Mouse (Mus musculus) myocyte (in vitro differentiated cells): Measurements from ENCODE around the gene Gm5737. TPM values are rescaled to one million over a fixed set of nuclear protein-coding genes. Genes with fewer than 3 reads are reported as not detected.
A peak's percentile ranks its signal among the peaks of the same experiment; 100 is the strongest.

Source experiments
- H3K27me3 ChIP-seq: one replicate; pipeline ENCODE4 v1.6.1; 2011; ENCODE audit not compliant: control insufficient read depth, insufficient read depth, insufficient read length
- H3K36me3 ChIP-seq: one replicate; pipeline ENCODE4 v1.6.1; 2011; ENCODE audit not compliant: control insufficient read depth, insufficient read depth
- H3K4me2 ChIP-seq: one replicate; pipeline ENCODE4 v1.6.1; 2011; ENCODE audit warnings: low read depth, control low read depth
- H3K4me3 ChIP-seq: one replicate; pipeline ENCODE4 v1.5.1; 2011; ENCODE audit warnings: mild to moderate bottlenecking, control low read depth, moderate library complexity
- H3K79me2 ChIP-seq: one replicate; pipeline ENCODE4 v1.6.1; 2011; ENCODE audit not compliant: control insufficient read depth, insufficient read depth
- H3ac ChIP-seq: one replicate; pipeline ENCODE4 v1.6.1; 2011; ENCODE audit not compliant: control insufficient read depth, insufficient read length
- CEBPB ChIP-seq: IDR thresholded peaks from 2 replicates; pipeline ENCODE4 v1.6.1; 2011; ENCODE audit warnings: mild to moderate bottlenecking, moderate library complexity; ENCODE audit not compliant: poor library complexity, insufficient read depth, severe bottlenecking
- E2F4 ChIP-seq: IDR thresholded peaks from one replicate; pipeline ENCODE4 v1.6.1; 2011; ENCODE audit warnings: mild to moderate bottlenecking, control low read depth, moderate library complexity; ENCODE audit not compliant: insufficient read depth
- MAX ChIP-seq: IDR thresholded peaks from one replicate; pipeline ENCODE4 v1.6.1; 2011; ENCODE audit warnings: low read depth, mild to moderate bottlenecking, control low read depth
- MYOD1 ChIP-seq, 3 experiments: IDR thresholded peaks; one replicate each; pipeline ENCODE4 v1.6.1; 2011; ENCODE audit warnings: control low read depth in 2 of 3, low read depth in 2 of 3, mild to moderate bottlenecking in 2 of 3, moderate library complexity in 1 of 3; ENCODE audit not compliant: insufficient read length in 2 of 3, control insufficient read depth in 1 of 3
- MYOG ChIP-seq, 3 experiments: IDR thresholded peaks; one replicate each; pipeline ENCODE4 v1.6.1; 2011; ENCODE audit warnings: control low read depth in 2 of 3, low read depth in 2 of 3, mild to moderate bottlenecking in 2 of 3; ENCODE audit not compliant: insufficient read length in 2 of 3, control insufficient read depth in 1 of 3, insufficient read depth in 1 of 3
- POLR2A ChIP-seq: IDR thresholded peaks from one replicate; pipeline ENCODE4 v1.6.1; 2011; ENCODE audit warnings: low read depth, mild to moderate bottlenecking, control low read depth, moderate library complexity; ENCODE audit not compliant: insufficient read length
- POLR2AphosphoS2 ChIP-seq: IDR thresholded peaks from one replicate; pipeline ENCODE4 v1.6.1; 2011; ENCODE audit warnings: low read depth, control low read depth; ENCODE audit not compliant: insufficient read length
- REST ChIP-seq: IDR thresholded peaks from one replicate; pipeline ENCODE4 v1.6.1; 2011; ENCODE audit warnings: mild to moderate bottlenecking, control low read depth, moderate library complexity; ENCODE audit not compliant: insufficient read depth, insufficient read length
- SRF ChIP-seq: IDR thresholded peaks from one replicate; pipeline ENCODE4 v1.6.1; 2011; ENCODE audit warnings: low read depth; ENCODE audit not compliant: control insufficient read depth, insufficient read length
- TCF12 ChIP-seq: IDR thresholded peaks from one replicate; pipeline ENCODE4 v1.6.1; 2011; ENCODE audit warnings: mild to moderate bottlenecking, control low read depth; ENCODE audit not compliant: poor library complexity, insufficient read depth, severe bottlenecking
- TCF3 ChIP-seq: IDR thresholded peaks from one replicate; pipeline ENCODE4 v1.6.1; 2011; ENCODE audit warnings: low read depth, control low read depth; ENCODE audit not compliant: insufficient read length
- USF1 ChIP-seq: IDR thresholded peaks from one replicate; pipeline ENCODE4 v1.6.1; 2011; ENCODE audit warnings: low read depth, mild to moderate bottlenecking, control low read depth, moderate library complexity
- polyA plus RNA-seq: library from polyadenylated mRNA; unstranded; fragments of >200 nt; fragmentation: generic; extraction: Trizol; gene quantifications from one replicate; pipeline ENCODE4 v1.2.1, GENCODE M21; 2012; ENCODE audit warnings: missing spikeins

Gm5737 gene
- polyA plus RNA-seq, 1 experiment: not detected

GRCm38 (mm10) chr7:120823248-120823647 is 11.1 kb downstream of the Gm5737 start:
- H3ac ChIP-seq: no peak overlapping the region
- H3K27me3 ChIP-seq: peaks cover 7% of the 10 kb centered on the region
- no peaks in the 10 kb centered on the region for H3K79me2 ChIP-seq
- H3K4me3 ChIP-seq: no peak overlapping the region
- H3K4me2 ChIP-seq: no peak overlapping the region
- H3K36me3 ChIP-seq: no peaks in the 10 kb centered on the region
- peak; percentile 21 for TF ChIP-seq USF1
- no peak for TF ChIP-seq E2F4
- TF ChIP-seq REST: no peak

- TF ChIP-seq MAX: no peak
- TF ChIP-seq MYOD1 (IDR thresholded peaks at IDR 0.05; ENCODE audit: control insufficient read depth in 1 of 3, insufficient read length in 2 of 3, low read depth in 2 of 3): no peak
- TF ChIP-seq TCF12: no peak
- TF ChIP-seq CEBPB: no peak
- no peak for TF ChIP-seq POLR2AphosphoS2
- H3K4me2 ChIP-seq: no peak overlapping the region
- no peaks in the 10 kb centered on the region for H3K79me2 ChIP-seq
- H3K4me3 ChIP-seq: no peak overlapping the region
- H3ac ChIP-seq: no peak overlapping the region
- H3K36me3 ChIP-seq: no peaks in the 10 kb centered on the region
- peaks cover 7% of the 10 kb centered on the region for H3K27me3 ChIP-seq
These were observed 12.9 kb downstream of the Gm5737 start for GRCm38 (mm10) chr7:120825097-120825496.

- no peaks in the 10 kb centered on the region for H3K79me2 ChIP-seq
- H3K27me3 ChIP-seq: peaks cover 7% of the 10 kb centered on the region
- TF ChIP-seq SRF (no peak), MYOG (IDR thresholded peaks at IDR 0.05; ENCODE audit: control insufficient read depth in 1 of 3, insufficient read depth in 1 of 3, insufficient read length in 2 of 3, low read depth in 2 of 3) (no peak), MYOD1 (IDR thresholded peaks at IDR 0.05; ENCODE audit: control insufficient read depth in 1 of 3, insufficient read length in 2 of 3, low read depth in 2 of 3) (no peak), MAX (no peak), USF1 (no peak), TCF12 (no peak), E2F4 (no peak), POLR2AphosphoS2 (no peak), POLR2A (no peak), TCF3 (no peak), REST (no peak), CEBPB (no peak)
- H3K4me3 ChIP-seq: no peak overlapping the region
- H3K36me3 ChIP-seq: no peaks in the 10 kb centered on the region
- no peak overlapping the region for H3ac ChIP-seq
- no peak overlapping the region for H3K4me2 ChIP-seq
These were observed 14.2 kb downstream of the Gm5737 start for GRCm38 (mm10) chr7:120826408-120826807.

- Histone ChIP-seq H3K4me3 (peak overlapping the region; percentile 35), H3K79me2 (no peaks in the 10 kb centered on the region), H3K36me3 (no peaks in the 10 kb centered on the region), H3ac (peak overlapping the region; percentile 11), H3K4me2 (peak overlapping the region; percentile 94), H3K27me3 (no peaks in the 10 kb centered on the region)
- TF ChIP-seq TCF12 (no peak), POLR2A (peak; percentile 41), E2F4 (no peak), MYOD1 (IDR thresholded peaks at IDR 0.05; ENCODE audit: control insufficient read depth in 1 of 3, insufficient read length in 2 of 3, low read depth in 2 of 3) (peak in 1 of 3 experiments; percentile 1), MAX (no peak), SRF (no peak), TCF3 (no peak), POLR2AphosphoS2 (no peak), MYOG (IDR thresholded peaks at IDR 0.05; ENCODE audit: control insufficient read depth in 1 of 3, insufficient read depth in 1 of 3, insufficient read length in 2 of 3, low read depth in 2 of 3) (peak in 1 of 3 experiments; percentile 15)
These were observed 18.5 kb downstream of the Gm5737 start for GRCm38 (mm10) chr7:120830431-120831381.

- Histone ChIP-seq H3K4me3 (peak overlapping the region; percentile 64), H3K79me2 (no peaks in the 10 kb centered on the region), H3ac (no peak overlapping the region), H3K27me3 (no peaks in the 10 kb centered on the region), H3K36me3 (no peaks in the 10 kb centered on the region), H3K4me2 (peak overlapping the region; percentile 86)
- TF ChIP-seq CEBPB (no peak), MYOG (IDR thresholded peaks at IDR 0.05; ENCODE audit: control insufficient read depth in 1 of 3, insufficient read depth in 1 of 3, insufficient read length in 2 of 3, low read depth in 2 of 3) (no peak), USF1 (no peak), SRF (no peak), TCF12 (no peak), E2F4 (no peak), MAX (no peak)
These were observed 22.3 kb downstream of the Gm5737 start for GRCm38 (mm10) chr7:120834426-120834825.
